Mouse (Mus musculus): ENCODE measurements at regions not wholly inside any gene's neighbourhood (a gene's known extent, or its start where the extent isn't known, plus 50 kb on each side); places are given as distances from the start of the nearest gene placed in this dataset.

DNA sequence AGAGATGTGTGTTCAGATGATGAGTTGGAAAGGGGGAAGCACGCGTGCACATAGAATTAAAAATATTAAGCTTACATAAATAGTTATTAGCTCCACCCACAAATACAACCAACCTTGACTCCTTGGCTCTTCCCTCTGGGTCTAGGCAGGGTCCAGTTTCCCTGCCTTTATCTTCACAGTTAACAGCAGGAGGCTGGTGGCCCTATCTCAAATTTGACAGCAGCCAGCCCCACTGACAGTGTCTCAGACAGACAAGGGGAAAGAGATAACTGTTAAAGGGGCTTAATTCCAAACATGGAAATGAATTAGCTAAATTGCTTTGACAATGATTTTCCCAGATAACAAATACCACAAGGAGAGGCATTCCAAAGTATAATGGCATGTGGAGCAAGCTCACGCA is 121.2 kb upstream of the Mef2c start:
- no peak for TF ChIP-seq E2F4 (IDR thresholded peaks at IDR 0.05; ENCODE audit: insufficient read depth)
- TF ChIP-seq POLR2A (IDR thresholded peaks at IDR 0.05; ENCODE audit: insufficient read length, low read depth): no peak
- no peak for TF ChIP-seq TCF3 (IDR thresholded peaks at IDR 0.05; ENCODE audit: insufficient read length, low read depth)
- no peak for TF ChIP-seq MAX (IDR thresholded peaks at IDR 0.05; ENCODE audit: low read depth)
- TF ChIP-seq USF1 (IDR thresholded peaks at IDR 0.05; ENCODE audit: low read depth): no peak
- no peak for TF ChIP-seq POLR2AphosphoS2 (IDR thresholded peaks at IDR 0.05; ENCODE audit: insufficient read length, low read depth)
- TF ChIP-seq TCF12 (IDR thresholded peaks at IDR 0.05; ENCODE audit: insufficient read depth, poor library complexity, severe bottlenecking): no peak
- no peak for TF ChIP-seq CEBPB (IDR thresholded peaks at IDR 0.05; ENCODE audit: insufficient read depth, poor library complexity, severe bottlenecking)
- TF ChIP-seq MYOG (IDR thresholded peaks at IDR 0.05; ENCODE audit: control insufficient read depth in 1 of 3, insufficient read depth in 1 of 3, insufficient read length in 2 of 3, low read depth in 2 of 3): no peak
- no peak for TF ChIP-seq MYOD1 (IDR thresholded peaks at IDR 0.05; ENCODE audit: control insufficient read depth in 1 of 3, insufficient read length in 2 of 3, low read depth in 2 of 3)
